Comparison of ENCODE assay signal across 8 mouse cellular contexts in genomic region chr1:79775927-79776458, GRCm38 (mm10). TPM values are rescaled to one million over a fixed set of nuclear protein-coding genes. Genes with fewer than 3 reads are reported as not detected.
DNase-seq lines count a peak whose midpoint lies in the region; ATAC-seq and TF ChIP-seq lines count a peak whose summit lies in the region.

Mrpl44 (plus strand) TSS chr1:79776018.
Wdfy1 (minus strand) TSS chr1:79776143.

- under 1% methylated on average over 38 of the region's 38 CpGs for WGBS in heart, embryonic 12.5 days
- under 1% methylated on average over 38 of the region's 38 CpGs for WGBS in kidney, postnatal 0 days
- under 1% methylated on average over 38 of the region's 38 CpGs for WGBS in liver, embryonic 11.5 days
- 0% methylated on average over 38 of the region's 38 CpGs for WGBS in stomach, embryonic 14.5 days

- DNase-seq in CD4-positive helper T cell, adult 2 months (ENCODE audit: low read depth, low spot score), result peak; percentile 95
- DNase-seq in brain, embryonic 18.5 days (ENCODE audit: low read depth, low spot score), result peak; percentile 89
- peak; percentile 99 for DNase-seq in kidney, postnatal 0 days (ENCODE audit: low spot score)
- DNase-seq in liver, embryonic 11.5 days (ENCODE audit: low spot score), result peak; percentile 97
- peak; percentile 98 for DNase-seq in naive thymus-derived CD4-positive, alpha-beta T cell, adult 2 months (ENCODE audit: low read depth)

- TF ChIP-seq CTCF in kidney, postnatal 0 days (IDR thresholded peaks at IDR 0.05; ENCODE audit: low read depth), result peak; percentile 46; the same call in 1 of the 2 replicates

- peak; percentile 98 for ATAC-seq in erythroid progenitor cell, adult 5-6 weeks (replicated peaks; ENCODE audit: low FRiP score, poor library complexity, severe bottlenecking)
- ATAC-seq in heart, embryonic 12.5 days (ENCODE audit: insufficient number of reproducible peaks, low FRiP score), result peak; percentile 99
- ATAC-seq in kidney, postnatal 0 days (replicated peaks; ENCODE audit: low FRiP score, low read depth), result peak; percentile 99
- ATAC-seq in liver, embryonic 11.5 days (replicated peaks; ENCODE audit: low FRiP score), result peak; percentile 100
- peak; percentile 99 for ATAC-seq in stomach, embryonic 14.5 days (ENCODE audit: insufficient number of reproducible peaks, insufficient read depth, low FRiP score, low read depth)

- no peaks in the 10 kb centered on the region for H3K9me3 ChIP-seq in heart, embryonic 12.5 days (replicated peaks)
- H3K9me3 ChIP-seq in kidney, postnatal 0 days (replicated peaks; ENCODE audit: low read length), result no peaks in the 10 kb centered on the region
- H3K9me3 ChIP-seq in liver, embryonic 11.5 days (ENCODE audit: control insufficient read depth, low read length), result no peaks in the 10 kb centered on the region
- no peaks in the 10 kb centered on the region for H3K9me3 ChIP-seq in stomach, embryonic 14.5 days (ENCODE audit: control insufficient read depth, low read depth, low read length)

- H3K4me2 ChIP-seq in heart, embryonic 12.5 days, result peak within 1 kb of the TSS; percentile 68
- H3K4me2 ChIP-seq in kidney, postnatal 0 days (ENCODE audit: low read length), result peak within 1 kb of the TSS; percentile 79
- peak within 1 kb of the TSS; percentile 74 for H3K4me2 ChIP-seq in liver, embryonic 11.5 days
- H3K4me2 ChIP-seq in stomach, embryonic 14.5 days (replicated peaks; ENCODE audit: low read depth, low read length), result peak within 1 kb of the TSS; percentile 43

- H3K4me3 ChIP-seq in heart, embryonic 12.5 days, result peak within 1 kb of the TSS; percentile 88
- peak within 1 kb of the TSS; percentile 88 for H3K4me3 ChIP-seq in kidney, postnatal 0 days (replicated peaks; ENCODE audit: low read depth, low read length)
- H3K4me3 ChIP-seq in liver, embryonic 11.5 days (ENCODE audit: low read depth, low read length), result peak within 1 kb of the TSS; percentile 79
- peak within 1 kb of the TSS; percentile 67 for H3K4me3 ChIP-seq in stomach, embryonic 14.5 days (ENCODE audit: low read depth, low read length)

- H3K27me3 ChIP-seq in heart, embryonic 12.5 days (replicated peaks), result no peaks in the 10 kb centered on the region
- no peaks in the 10 kb centered on the region for H3K27me3 ChIP-seq in kidney, postnatal 0 days (ENCODE audit: insufficient read depth, low read length)
- H3K27me3 ChIP-seq in liver, embryonic 11.5 days (replicated peaks; ENCODE audit: control insufficient read depth, insufficient read depth, low read length), result no peaks in the 10 kb centered on the region
- no peaks in the 10 kb centered on the region for H3K27me3 ChIP-seq in stomach, embryonic 14.5 days (ENCODE audit: control insufficient read depth, insufficient read depth, low read length)

- peak within 1 kb of the TSS; percentile 75 for H3K27ac ChIP-seq in heart, embryonic 12.5 days (ENCODE audit: poor library complexity, severe bottlenecking)
- peak within 1 kb of the TSS; percentile 90 for H3K27ac ChIP-seq in kidney, postnatal 0 days
- peak within 1 kb of the TSS; percentile 70 for H3K27ac ChIP-seq in liver, embryonic 11.5 days (ENCODE audit: low read depth, low read length)
- H3K27ac ChIP-seq in stomach, embryonic 14.5 days (ENCODE audit: low read length), result peak within 1 kb of the TSS; percentile 66

- H3K36me3 ChIP-seq in heart, embryonic 12.5 days, result peaks cover 31% of the 10 kb centered on the region
- peaks cover 13% of the 10 kb centered on the region; the same call in 1 of the 2 replicates for H3K36me3 ChIP-seq in kidney, postnatal 0 days (ENCODE audit: insufficient read depth, low read length)
- H3K36me3 ChIP-seq in liver, embryonic 11.5 days (ENCODE audit: control insufficient read depth, insufficient read depth, low read length), result peaks cover 11% of the 10 kb centered on the region
- H3K36me3 ChIP-seq in stomach, embryonic 14.5 days (ENCODE audit: control insufficient read depth, insufficient read depth, low read length), result peaks cover 20% of the 10 kb centered on the region

- peak within 1 kb of the TSS; percentile 85 for H3K9ac ChIP-seq in heart, embryonic 12.5 days
- peak within 1 kb of the TSS; percentile 78 for H3K9ac ChIP-seq in kidney, postnatal 0 days (ENCODE audit: low read depth, low read length)
- peak within 1 kb of the TSS; percentile 92 for H3K9ac ChIP-seq in liver, embryonic 11.5 days (ENCODE audit: low read depth, low read length)
- peak within 1 kb of the TSS; percentile 63 for H3K9ac ChIP-seq in stomach, embryonic 14.5 days (replicated peaks; ENCODE audit: low read depth, low read length)

- peaks cover 6% of the 10 kb centered on the region; the same call in 1 of the 2 replicates for H3K4me1 ChIP-seq in heart, embryonic 12.5 days (replicated peaks)
- no peaks in the 10 kb centered on the region for H3K4me1 ChIP-seq in kidney, postnatal 0 days (replicated peaks; ENCODE audit: insufficient read depth, low read length)
- no peaks in the 10 kb centered on the region; the same call in 1 of the 2 replicates for H3K4me1 ChIP-seq in liver, embryonic 11.5 days (replicated peaks; ENCODE audit: control insufficient read depth, insufficient read depth, low read length)
- 0 out of 2 replicates have a peak, but pooled peaks cover 3% of the 10 kb centered on the region for H3K4me1 ChIP-seq in stomach, embryonic 14.5 days (ENCODE audit: control insufficient read depth, insufficient read depth, low read length)

RNA-seq across cellular contexts. Expression of gene Mrpl44, which starts in this region (rescaled TPM):
- total RNA-seq in erythroid progenitor cell, adult 5-6 weeks (2015; ENCODE audit: low replicate concordance), result 4.6 and 9.0 TPM in 2 replicates
- 4.5 and 8.0 TPM in 2 replicates for total RNA-seq in erythroid progenitor cell, adult 5-6 weeks (2017; ENCODE audit: low replicate concordance)
- polyA plus RNA-seq in heart, embryonic 12.5 days (2016; fragmentation: Nextera tagmentation; extraction: Ambion mirVana), result 45.5 and 47.1 TPM in 2 replicates
- 63.7 and 63.8 TPM in 2 replicates for polyA plus RNA-seq in kidney, postnatal 0 days (2015; fragmentation: Nextera tagmentation; extraction: Ambion mirVana)
- polyA plus RNA-seq in liver, embryonic 11.5 days (2014; fragmentation: Nextera tagmentation; extraction: Ambion mirVana), result 49.6 and 51.0 TPM in 2 replicates
- 47.2 and 48.5 TPM in 2 replicates for polyA plus RNA-seq in stomach, embryonic 14.5 days (2014; fragmentation: Nextera tagmentation; extraction: Ambion mirVana)

RNA-seq across cellular contexts. Expression of gene Wdfy1, which starts in this region (rescaled TPM):
- total RNA-seq in erythroid progenitor cell, adult 5-6 weeks (2015; ENCODE audit: low replicate concordance), result 2.9 and 28.9 TPM in 2 replicates
- total RNA-seq in erythroid progenitor cell, adult 5-6 weeks (2017; ENCODE audit: low replicate concordance), result 0.98 and 6.8 TPM in 2 replicates
- polyA plus RNA-seq in heart, embryonic 12.5 days (2016; fragmentation: Nextera tagmentation; extraction: Ambion mirVana), result 25.3 and 25.9 TPM in 2 replicates
- 48.4 and 49.2 TPM in 2 replicates for polyA plus RNA-seq in kidney, postnatal 0 days (2015; fragmentation: Nextera tagmentation; extraction: Ambion mirVana)
- polyA plus RNA-seq in liver, embryonic 11.5 days (2014; fragmentation: Nextera tagmentation; extraction: Ambion mirVana), result 25.0 and 28.2 TPM in 2 replicates
- 39.7 and 40.5 TPM in 2 replicates for polyA plus RNA-seq in stomach, embryonic 14.5 days (2014; fragmentation: Nextera tagmentation; extraction: Ambion mirVana)

Comparison
In these comparisons a context has a peak if more than half of its experiments do, and no peak if none do; other contexts are left out.
1. Peak in every context shown above with its lines: DNase-seq, ATAC-seq, H3K4me3 ChIP-seq and H3K27ac ChIP-seq.